Mouse (Mus musculus) ES-Bruce4 (cell line): ENCODE data around the gene Tbcd.

Experiments used
- CTCF ChIP-seq: IDR thresholded peaks from one replicate; pipeline ENCODE4 v1.8.1; 2011; ENCODE audit warnings: low read depth, low read length
- EP300 ChIP-seq: IDR thresholded peaks from 2 replicates; pipeline ENCODE4 v1.6.1; 2011; ENCODE audit warnings: low read depth, low read length; ENCODE audit not compliant: insufficient read depth

DNA sequence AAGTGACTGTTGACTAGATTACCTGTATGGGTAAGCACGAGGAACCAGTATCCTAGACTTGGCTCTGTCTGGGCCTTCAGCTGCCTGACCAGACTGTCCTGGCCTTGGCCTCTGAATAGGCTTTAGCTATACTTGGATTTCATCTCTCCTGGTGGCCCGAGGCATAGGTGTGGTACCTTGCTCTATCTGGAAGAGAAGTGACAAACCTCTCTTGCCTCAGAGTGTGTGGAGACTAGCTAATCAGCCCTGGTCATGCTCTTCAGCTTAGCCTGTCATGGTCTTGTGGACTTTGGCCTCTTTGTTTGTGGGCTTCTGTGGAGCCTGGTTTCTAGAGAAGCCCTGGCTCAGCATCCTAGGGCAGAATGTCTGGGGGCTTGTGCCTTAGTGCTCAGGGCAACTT is 29.4 kb downstream of the Tbcd start:
- TF ChIP-seq CTCF (no peak), EP300 (no peak)
